ENCODE assay signal across 10 mouse cellular contexts in the genomic region with DNA sequence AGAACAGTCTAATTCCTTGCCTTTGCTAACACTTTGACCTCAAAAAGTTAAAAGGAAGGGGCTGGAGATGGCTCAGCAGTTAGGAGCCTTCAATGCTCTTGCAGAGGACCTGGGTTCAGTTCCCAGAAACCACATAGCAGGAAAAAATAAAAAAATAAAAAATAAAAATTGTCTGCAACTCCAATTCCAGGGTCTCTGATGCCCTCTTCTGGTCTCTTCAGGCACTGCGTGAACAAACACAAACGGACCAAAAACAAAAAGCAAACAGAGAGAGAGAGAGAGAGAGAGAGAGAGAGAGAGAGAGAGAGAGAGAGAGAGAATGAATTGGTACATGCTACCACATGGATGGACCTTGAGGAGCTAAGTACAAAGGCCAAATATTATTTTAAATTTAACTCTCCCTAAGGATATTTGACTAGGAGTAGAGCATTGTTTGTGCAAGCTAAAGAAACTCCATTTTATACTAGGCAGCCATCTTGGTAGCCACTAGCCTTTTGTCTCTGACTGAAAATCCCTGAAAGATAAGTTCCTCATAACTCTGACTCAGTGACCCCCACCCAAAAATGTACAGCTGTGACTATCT. TPM values are rescaled to one million over a fixed set of nuclear protein-coding genes. Genes with fewer than 3 reads are reported as not detected.
DNase-seq lines count a peak whose midpoint lies in the region; ATAC-seq and TF ChIP-seq lines count a peak whose summit lies in the region.
"Had no signal": no experiment of that assay in that cellular context is flagged by ENCODE, and none has a peak within 500 bp of the region (broad histone marks: within the 10 kb centered on the region; RNA-seq: fewer than 3 reads in every experiment).

No protein-coding gene starts in this region.

- no peak for TF ChIP-seq EP300 in liver, embryonic 14.5 days (IDR thresholded peaks at IDR 0.05; ENCODE audit: low read depth)

- peak; percentile 71 for DNase-seq in CD4-positive, CD25-positive, alpha-beta regulatory T cell, adult 2 months (ENCODE audit: low read depth, low spot score)
- DNase-seq in urinary bladder, postnatal 25 days (ENCODE audit: low spot score) = peak; percentile 63
- no peak for DNase-seq in urinary bladder, adult 2 months (ENCODE audit: low spot score)
- DNase-seq in embryonic facial prominence, embryonic 10.5 days (ENCODE audit: low spot score) = peak; percentile 62
- peak in 1 of 3 experiments; percentile 19 for DNase-seq in liver, embryonic 14.5 days (ENCODE audit: low read depth in 3 of 3, low spot score in 3 of 3)
- DNase-seq in right cerebral cortex, adult 2 months (ENCODE audit: low spot score in 2 of 2) = peak; percentile 72

- WGBS in embryonic facial prominence, embryonic 10.5 days = 2% methylated on average over 2 of the region's 2 CpGs
- 3% methylated on average over 2 of the region's 2 CpGs for WGBS in intestine, embryonic 16.5 days
- WGBS in liver, embryonic 14.5 days (ENCODE audit: insufficient replicate concordance) = 0% methylated on average over 2 of the region's 2 CpGs

- no peaks in the 10 kb centered on the region for H3K4me1 ChIP-seq in embryonic facial prominence, embryonic 10.5 days
- H3K4me1 ChIP-seq in intestine, embryonic 16.5 days (ENCODE audit: control insufficient read depth, insufficient read depth, low read length) = peaks cover 5% of the 10 kb centered on the region; the same call in 1 of the 2 replicates
- peaks cover 0 to 2% of the 10 kb centered on the region in 2 experiments; a peak in 1 of 4 replicates for H3K4me1 ChIP-seq in liver, embryonic 14.5 days (replicated peaks; ENCODE audit: control insufficient read depth in 2 of 2, insufficient read depth in 2 of 2, low read length in 1 of 2)

- ATAC-seq in CD4-positive, CD25-positive, alpha-beta regulatory T cell, adult 4 months = no peak
- ATAC-seq in intestine, embryonic 16.5 days = peak; percentile 46
- ATAC-seq in liver, embryonic 14.5 days (ENCODE audit: insufficient read depth) = no peak

- no peaks in the 10 kb centered on the region; the same call in 1 of the 2 replicates for H3K9me3 ChIP-seq in embryonic facial prominence, embryonic 10.5 days
- H3K9me3 ChIP-seq in intestine, embryonic 16.5 days (ENCODE audit: control insufficient read depth, low read length) = no peaks in the 10 kb centered on the region
- H3K9me3 ChIP-seq in liver, embryonic 14.5 days (ENCODE audit: control insufficient read depth, low read length) = no peaks in the 10 kb centered on the region

- H3K4me3 ChIP-seq in embryonic facial prominence, embryonic 10.5 days = no peak overlapping the region
- no peak overlapping the region for H3K4me3 ChIP-seq in intestine, embryonic 16.5 days (ENCODE audit: low read length)
- no peak overlapping the region for H3K4me3 ChIP-seq in liver, embryonic 14.5 days (ENCODE audit: insufficient read depth in 1 of 2, low read depth in 2 of 2, low read length in 2 of 2)

- no peak overlapping the region for H3K4me2 ChIP-seq in intestine, embryonic 16.5 days (ENCODE audit: low read depth, low read length)
- H3K4me2 ChIP-seq in liver, embryonic 14.5 days (ENCODE audit: low read depth) = no peak overlapping the region

- H3K27ac ChIP-seq in embryonic facial prominence, embryonic 10.5 days (replicated peaks) = no peak overlapping the region
- H3K27ac ChIP-seq in intestine, embryonic 16.5 days (ENCODE audit: low read length) = peak overlapping the region; percentile 40
- no peak overlapping the region for H3K27ac ChIP-seq in liver, embryonic 14.5 days

- H3K36me3 ChIP-seq in embryonic facial prominence, embryonic 10.5 days (replicated peaks) = no peaks in the 10 kb centered on the region
- no peaks in the 10 kb centered on the region for H3K36me3 ChIP-seq in intestine, embryonic 16.5 days (ENCODE audit: control insufficient read depth, insufficient read depth, low read length)
- no peaks in the 10 kb centered on the region for H3K36me3 ChIP-seq in liver, embryonic 14.5 days (replicated peaks; ENCODE audit: control insufficient read depth, insufficient read depth, low read depth)

- H3K27me3 ChIP-seq in embryonic facial prominence, embryonic 10.5 days (replicated peaks; ENCODE audit: low read depth, poor library complexity, severe bottlenecking) = no peaks in the 10 kb centered on the region
- H3K27me3 ChIP-seq in intestine, embryonic 16.5 days (replicated peaks; ENCODE audit: control insufficient read depth, insufficient read depth, low read length) = no peaks in the 10 kb centered on the region
- no peaks in the 10 kb centered on the region for H3K27me3 ChIP-seq in liver, embryonic 14.5 days (ENCODE audit: control insufficient read depth, insufficient read depth, low read length)

- no peak overlapping the region for H3K9ac ChIP-seq in intestine, embryonic 16.5 days (ENCODE audit: low read depth, low read length)
- H3K9ac ChIP-seq in liver, embryonic 14.5 days (replicated peaks) = no peak overlapping the region

- TF ChIP-seq CTCF in liver, embryonic 14.5 days (IDR thresholded peaks at IDR 0.05; ENCODE audit: low read depth) = peak; percentile 39

RNA-seq across cellular contexts. Expression of gene Sdr9c7, which starts 39.2 kb away (rescaled TPM):
- polyA plus RNA-seq in CD4-positive, CD25-positive, alpha-beta regulatory T cell, adult 4 months (2017; shearing (Covaris generic)) = not detected
- polyA plus RNA-seq in urinary bladder, adult 2 months (2012; rRNA removed) = 0.07 and 0.24 TPM in 2 replicates
- polyA plus RNA-seq in embryonic facial prominence, embryonic 10.5 days (2016; fragmentation: Nextera tagmentation; extraction: Ambion mirVana) = not detected in 2 replicates
- polyA plus RNA-seq in intestine, embryonic 16.5 days (2015; fragmentation: Nextera tagmentation; extraction: Ambion mirVana) = 0.17 and 0.33 TPM in 2 replicates
- polyA plus RNA-seq in liver, embryonic 14.5 days (2012; rRNA removed) = not detected in 2 replicates
- polyA plus RNA-seq in liver, embryonic 14.5 days (2014; fragmentation: Nextera tagmentation; extraction: Ambion mirVana) = not detected in 2 replicates
- polyA plus RNA-seq: C2C12; heart, embryonic 16.5 days had no signal

RNA-seq across cellular contexts. Expression of gene Rdh7, which starts 48.9 kb away (rescaled TPM):
- not detected for polyA plus RNA-seq in CD4-positive, CD25-positive, alpha-beta regulatory T cell, adult 4 months (2017; shearing (Covaris generic))
- polyA plus RNA-seq in urinary bladder, adult 2 months (2012; rRNA removed) = 0.10 TPM in 1 of 2 replicates, not detected in the other
- not detected in 2 replicates for polyA plus RNA-seq in embryonic facial prominence, embryonic 10.5 days (2016; fragmentation: Nextera tagmentation; extraction: Ambion mirVana)
- polyA plus RNA-seq in intestine, embryonic 16.5 days (2015; fragmentation: Nextera tagmentation; extraction: Ambion mirVana) = 0.86 and 1.1 TPM in 2 replicates
- 0.92 and 1.1 TPM in 2 replicates for polyA plus RNA-seq in liver, embryonic 14.5 days (2012; rRNA removed)
- polyA plus RNA-seq in liver, embryonic 14.5 days (2014; fragmentation: Nextera tagmentation; extraction: Ambion mirVana) = 1.9 and 2.0 TPM in 2 replicates
- polyA plus RNA-seq: C2C12; heart, embryonic 16.5 days had no signal
